In the genomic region with DNA sequence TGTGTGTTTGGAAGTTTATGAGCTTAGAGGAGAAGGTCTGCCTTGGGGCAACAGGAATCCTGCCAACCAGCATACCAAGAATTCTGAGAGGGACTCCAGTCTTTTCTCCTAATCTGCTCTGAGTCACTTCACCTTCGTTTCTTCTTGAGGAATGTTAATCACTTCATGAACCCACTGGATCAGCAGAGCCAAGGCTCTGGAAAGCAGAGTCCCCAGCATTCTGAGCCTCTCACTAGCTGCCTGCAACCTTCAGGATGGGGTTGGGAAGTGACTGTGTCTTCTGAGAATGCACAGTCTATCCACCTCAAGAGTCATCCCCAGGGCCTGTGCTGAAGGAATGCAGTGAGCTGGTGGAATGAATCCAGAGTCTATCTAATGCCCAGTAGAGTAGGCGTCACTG, we compare ENCODE assay signal across 13 mouse cellular contexts. TPM values are rescaled to one million over a fixed set of nuclear protein-coding genes. Genes with fewer than 3 reads are reported as not detected.
DNase-seq lines count a peak whose midpoint lies in the region; ATAC-seq and TF ChIP-seq lines count a peak whose summit lies in the region.
"Had no signal": no experiment of that assay in that cellular context is flagged by ENCODE, and none has a peak within 500 bp of the region (broad histone marks: within the 10 kb centered on the region; RNA-seq: fewer than 3 reads in every experiment).

No protein-coding gene starts in this region.

- H3K4me3 ChIP-seq in kidney, adult 2 months (ENCODE audit: insufficient read depth, low read depth, low read length): no peak overlapping the region
- no peak overlapping the region for H3K4me3 ChIP-seq in C2C12 (ENCODE audit: insufficient read depth, poor library complexity, severe bottlenecking)
- H3K4me3 ChIP-seq in intestine, embryonic 16.5 days (ENCODE audit: low read length): no peak overlapping the region
- H3K4me3 ChIP-seq: hindbrain, embryonic 12.5 days had no signal

- peak; percentile 31; the same call in 1 of the 2 replicates for ATAC-seq in intestine, embryonic 16.5 days

- no peaks in the 10 kb centered on the region for H3K9me3 ChIP-seq in intestine, embryonic 16.5 days (ENCODE audit: control insufficient read depth, low read length)
- H3K9me3 ChIP-seq: hindbrain, embryonic 12.5 days had no signal

- no peak for TF ChIP-seq POLR2A in kidney, adult 2 months (IDR thresholded peaks at IDR 0.05; ENCODE audit: low read depth, low read length)

- peak; percentile 21 for DNase-seq in kidney, adult 2 months
- no peak for DNase-seq in kidney, adult 8-10 months
- DNase-seq in 3134 (ENCODE audit: extremely low read depth, insufficient read length, low spot score): peak; percentile 77
- no peak for DNase-seq in embryo, embryonic 9.5 days (ENCODE audit: extremely low spot score)
- no peak for DNase-seq in left cerebral cortex, adult 9 months (ENCODE audit: low spot score in 2 of 2)
- DNase-seq: cerebellum, adult 18-20 months; heart, adult 18-20 months; left cerebral cortex, postnatal 4 days; spleen, adult 18-20 months; thymus, postnatal 25 days had no signal

- H3K36me3 ChIP-seq in kidney, adult 2 months (ENCODE audit: control insufficient read depth, insufficient read depth, low read length): no peaks in the 10 kb centered on the region
- peaks cover 30% of the 10 kb centered on the region for H3K36me3 ChIP-seq in C2C12 (ENCODE audit: control insufficient read depth, insufficient read depth)
- H3K36me3 ChIP-seq in intestine, embryonic 16.5 days (ENCODE audit: control insufficient read depth, insufficient read depth, low read length): no peaks in the 10 kb centered on the region

- 0 out of 2 replicates have a peak, but pooled peaks cover 2% of the 10 kb centered on the region for H3K4me1 ChIP-seq in kidney, adult 2 months (ENCODE audit: control insufficient read depth, insufficient read depth, low read length)
- H3K4me1 ChIP-seq in intestine, embryonic 16.5 days (ENCODE audit: control insufficient read depth, insufficient read depth, low read length): no peaks in the 10 kb centered on the region; the same call in 1 of the 2 replicates
- H3K4me1 ChIP-seq: hindbrain, embryonic 12.5 days had no signal

- H3K79me2 ChIP-seq in C2C12 (ENCODE audit: control insufficient read depth, insufficient read depth): no peaks in the 10 kb centered on the region

- H3ac ChIP-seq in C2C12 (ENCODE audit: control insufficient read depth, insufficient read length, low read depth): no peak overlapping the region

- H3K9ac ChIP-seq in intestine, embryonic 16.5 days (ENCODE audit: low read depth, low read length): no peak overlapping the region
- H3K9ac ChIP-seq: hindbrain, embryonic 12.5 days had no signal

- 35% methylated on average over 2 of the region's 2 CpGs for WGBS in kidney, adult 2 months
- WGBS in intestine, embryonic 16.5 days: 43% methylated on average over 2 of the region's 2 CpGs

- H3K79me3 ChIP-seq in C2C12 (ENCODE audit: low read depth): no peaks in the 10 kb centered on the region

- TF ChIP-seq CTCF in kidney, adult 2 months (conservative IDR thresholded peaks at IDR 0.05; ENCODE audit: insufficient read depth, insufficient read length, low read depth, low read length): no peak
- no peak for TF ChIP-seq CTCF in C2C12 (IDR thresholded peaks at IDR 0.05; ENCODE audit: control insufficient read depth, insufficient read depth, insufficient read length)

- H3K27ac ChIP-seq in kidney, adult 2 months (ENCODE audit: insufficient read depth, low read depth, low read length): no peak overlapping the region
- peak overlapping the region; percentile 23 for H3K27ac ChIP-seq in intestine, embryonic 16.5 days (ENCODE audit: low read length)
- H3K27ac ChIP-seq: hindbrain, embryonic 12.5 days had no signal

- H3K27me3 ChIP-seq in kidney, adult 2 months (replicated peaks; ENCODE audit: control insufficient read depth, insufficient read depth, low read length): no peaks in the 10 kb centered on the region
- no peaks in the 10 kb centered on the region for H3K27me3 ChIP-seq in C2C12 (ENCODE audit: control insufficient read depth, insufficient read depth, insufficient read length)
- H3K27me3 ChIP-seq in intestine, embryonic 16.5 days (replicated peaks; ENCODE audit: control insufficient read depth, insufficient read depth, low read length): no peaks in the 10 kb centered on the region
- H3K27me3 ChIP-seq: hindbrain, embryonic 12.5 days had no signal

- no peak overlapping the region for H3K4me2 ChIP-seq in intestine, embryonic 16.5 days (ENCODE audit: low read depth, low read length)
- H3K4me2 ChIP-seq: hindbrain, embryonic 12.5 days had no signal

TF ChIP-seq in C2C12, 6 proteins besides CTCF, POLR2A, EP300 and RAD21:
- no peak for TF ChIP-seq USF1 (IDR thresholded peaks at IDR 0.05; ENCODE audit: low read depth)
- peak; percentile 10 for TF ChIP-seq FOSL1 (IDR thresholded peaks at IDR 0.05; ENCODE audit: insufficient read depth, low read length, poor library complexity, severe bottlenecking)
- TF ChIP-seq MYOD1 (IDR thresholded peaks at IDR 0.05; ENCODE audit: control insufficient read depth, insufficient read length, low read depth): peak; percentile 7
- no peak for TF ChIP-seq CEBPB (IDR thresholded peaks at IDR 0.05; ENCODE audit: low read depth)
- TF ChIP-seq MYOG (IDR thresholded peaks at IDR 0.05; ENCODE audit: control insufficient read depth, extremely low read depth, insufficient read length): no peak
- no peak for TF ChIP-seq MAX (IDR thresholded peaks at IDR 0.05)

RNA-seq across cellular contexts. Expression of a gene that starts 42.7 kb away (rescaled TPM):
- 0.63 and 0.91 TPM in 2 replicates for polyA plus RNA-seq in kidney, adult 2 months (2012; rRNA removed)
- 0.90 TPM for polyA plus RNA-seq in C2C12 (2012; fragmentation: generic; extraction: Trizol)
- 1.0 and 1.5 TPM in 2 replicates for polyA plus RNA-seq in intestine, embryonic 16.5 days (2015; fragmentation: Nextera tagmentation; extraction: Ambion mirVana)

Comparison
In these comparisons a context has a peak if more than half of its experiments do, and no peak if none do; other contexts are left out.
1. DNase-seq: peak in kidney, adult 2 months (single experiment) and 3134 (single experiment); none in kidney, adult 8-10 months (0 of 2), embryo, embryonic 9.5 days (single experiment) and left cerebral cortex, adult 9 months (0 of 2).